Mouse (Mus musculus) G1E-ER4 (cell line): ENCODE measurements around the gene Cyp2u1. TPM values are rescaled to one million over a fixed set of nuclear protein-coding genes. Genes with fewer than 3 reads are reported as not detected.

Experiments
- GATA1 ChIP-seq: IDR thresholded peaks from one replicate; pipeline ENCODE4 v1.8.0; 2012; ENCODE audit warnings: low read length, inconsistent platforms
- polyA plus RNA-seq: library from polyadenylated mRNA; stranded (reverse); fragments of >175 nt; gene quantifications from 2 replicates; pipeline ENCODE4 v1.2.3, GENCODE M21; 2012

Gene Cyp2u1
- not detected in 2 replicates for polyA plus RNA-seq

- TF ChIP-seq GATA1 = no peak
Measured at GRCm38 (mm10) chr3:131302452-131303319, at the start of gene Cyp2u1. TSS of gene Cyp2u1 (minus strand) at chr3:131303227.

GRCm38 (mm10) chr3:131350539-131350938 lies 47.5 kb upstream of the Cyp2u1 start:
- no peak for TF ChIP-seq GATA1

- TF ChIP-seq GATA1 = no peak
Measured at GRCm38 (mm10) chr3:131349013-131349412, 46.0 kb upstream of the Cyp2u1 start.

GRCm38 (mm10) chr3:131348579-131348950 lies 45.5 kb upstream of the Cyp2u1 start:
- TF ChIP-seq GATA1 = no peak

- TF ChIP-seq GATA1 = no peak
Measured at GRCm38 (mm10) chr3:131347831-131348578, 45.0 kb upstream of the Cyp2u1 start.

- no peak for TF ChIP-seq GATA1
Measured at GRCm38 (mm10) chr3:131345903-131346302, 42.9 kb upstream of the Cyp2u1 start.

GRCm38 (mm10) chr3:131343311-131343710 lies 40.3 kb upstream of the Cyp2u1 start:
- no peak for TF ChIP-seq GATA1

GRCm38 (mm10) chr3:131340885-131341284 lies 37.9 kb upstream of the Cyp2u1 start:
- no peak for TF ChIP-seq GATA1

- TF ChIP-seq GATA1 = no peak
Measured at GRCm38 (mm10) chr3:131339280-131339679, 36.3 kb upstream of the Cyp2u1 start.

GRCm38 (mm10) chr3:131336629-131337028 lies 33.6 kb upstream of the Cyp2u1 start:
- TF ChIP-seq GATA1 = no peak

GRCm38 (mm10) chr3:131335117-131335547 lies 32.1 kb upstream of the Cyp2u1 start:
- TF ChIP-seq GATA1 = no peak

GRCm38 (mm10) chr3:131327189-131327588 lies 24.2 kb upstream of the Cyp2u1 start:
- no peak for TF ChIP-seq GATA1

- TF ChIP-seq GATA1 = no peak
Measured at GRCm38 (mm10) chr3:131326637-131327036, 23.6 kb upstream of the Cyp2u1 start.

GRCm38 (mm10) chr3:131322081-131322815 lies 19.2 kb upstream of the Cyp2u1 start:
- TF ChIP-seq GATA1 = no peak

GRCm38 (mm10) chr3:131320184-131320583 lies 17.2 kb upstream of the Cyp2u1 start:
- TF ChIP-seq GATA1 = no peak

- no peak for TF ChIP-seq GATA1
Measured at GRCm38 (mm10) chr3:131318211-131318610, 15.2 kb upstream of the Cyp2u1 start.

- TF ChIP-seq GATA1 = no peak
Measured at GRCm38 (mm10) chr3:131317126-131317525, 14.1 kb upstream of the Cyp2u1 start.
